Comparison of ENCODE assay signal across 19 mouse cellular contexts in the genomic region with DNA sequence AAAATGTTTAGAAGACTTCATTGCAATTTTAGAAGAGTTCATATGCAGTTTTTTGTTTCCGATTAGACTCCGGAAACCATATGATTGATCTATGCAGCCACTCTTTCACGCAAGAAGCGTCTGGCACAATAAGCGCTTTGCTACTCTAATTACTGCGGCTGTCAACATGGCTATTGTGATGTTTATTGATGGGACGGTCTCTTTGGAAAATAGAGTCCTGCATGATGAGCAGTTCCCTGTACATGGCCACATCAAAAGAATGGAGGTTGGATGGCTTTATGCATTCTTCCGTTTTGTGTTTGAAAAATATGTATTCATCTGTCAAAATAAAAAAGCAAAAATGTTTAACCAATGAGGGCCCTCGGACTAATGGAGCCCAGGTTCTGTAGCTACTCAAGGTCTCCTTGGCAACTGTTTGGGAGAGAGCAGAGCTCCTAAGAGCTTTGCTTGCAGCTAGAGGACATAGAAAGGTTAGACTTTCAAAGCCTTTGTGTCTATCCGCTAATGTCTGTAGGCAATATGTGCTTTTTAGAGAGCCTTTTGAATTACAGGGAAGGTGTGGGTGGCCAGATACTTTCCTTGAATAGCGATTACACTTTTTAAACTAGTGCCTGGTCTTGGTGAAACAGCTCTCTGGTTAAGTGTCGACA. TPM values are rescaled to one million over a fixed set of nuclear protein-coding genes. Genes with fewer than 3 reads are reported as not detected.
DNase-seq lines count a peak whose midpoint lies in the region; ATAC-seq and TF ChIP-seq lines count a peak whose summit lies in the region.
"Had no signal": no experiment of that assay in that cellular context is flagged by ENCODE, and none has a peak within 500 bp of the region (broad histone marks: within the 10 kb centered on the region; RNA-seq: fewer than 3 reads in every experiment).

No protein-coding gene starts in this region.

- H3K9me3 ChIP-seq in neural tube, embryonic 11.5 days (ENCODE audit: control insufficient read depth, low read length): no peaks in the 10 kb centered on the region
- no peaks in the 10 kb centered on the region for H3K9me3 ChIP-seq in hindbrain, embryonic 16.5 days (ENCODE audit: control insufficient read depth, low read length)
- no peaks in the 10 kb centered on the region for H3K9me3 ChIP-seq in heart, embryonic 12.5 days (replicated peaks)
- H3K9me3 ChIP-seq: forebrain, embryonic 15.5 days had no signal

- H3K9ac ChIP-seq in neural tube, embryonic 11.5 days (ENCODE audit: low read length): no peak overlapping the region
- H3K9ac ChIP-seq in hindbrain, embryonic 16.5 days (ENCODE audit: low read depth, low read length): no peak overlapping the region
- H3K9ac ChIP-seq in heart, embryonic 12.5 days: no peak overlapping the region
- H3K9ac ChIP-seq: forebrain, embryonic 15.5 days had no signal

- H3K27me3 ChIP-seq in neural tube, embryonic 11.5 days (ENCODE audit: control insufficient read depth, insufficient read depth, low read length): peaks cover 18% of the 10 kb centered on the region
- H3K27me3 ChIP-seq in hindbrain, embryonic 16.5 days (replicated peaks; ENCODE audit: control insufficient read depth, insufficient read depth, low read length): no peaks in the 10 kb centered on the region; the same call in 1 of the 2 replicates
- peaks cover 84% of the 10 kb centered on the region for H3K27me3 ChIP-seq in heart, embryonic 12.5 days (replicated peaks)
- H3K27me3 ChIP-seq: forebrain, embryonic 15.5 days had no signal

- no peak overlapping the region for H3K4me2 ChIP-seq in neural tube, embryonic 11.5 days (ENCODE audit: low read depth)
- H3K4me2 ChIP-seq in hindbrain, embryonic 16.5 days (ENCODE audit: low read length): no peak overlapping the region
- H3K4me2 ChIP-seq in heart, embryonic 12.5 days: no peak overlapping the region
- H3K4me2 ChIP-seq: forebrain, embryonic 15.5 days; liver, embryonic 11.5 days had no signal

- TF ChIP-seq CTCF in cortical plate, adult 2 months (IDR thresholded peaks at IDR 0.05; ENCODE audit: extremely low read depth, insufficient read depth, low read length): no peak

- no peak for TF ChIP-seq POLR2A in cortical plate, adult 2 months (IDR thresholded peaks at IDR 0.05; ENCODE audit: extremely low read depth, insufficient read depth, low read length)

- peak; percentile 63 for DNase-seq in neural tube, embryonic 11.5 days (ENCODE audit: low spot score)
- DNase-seq in neural tube, embryonic 10.5 days (ENCODE audit: extremely low spot score, low spot score): no peak
- peak; percentile 63 for DNase-seq in retina, embryonic 14.5 days (ENCODE audit: low spot score)
- DNase-seq in kidney, adult 18-20 months: no peak
- no peak for DNase-seq in urinary bladder, postnatal 25 days (ENCODE audit: low spot score)
- DNase-seq: cerebellum, adult 11 months; gastrocnemius, adult 2 months; heart, adult 2 months; right cerebral cortex, adult 18-20 months; spleen, adult 18-20 months; thymus, postnatal 14 days had no signal

- no peak overlapping the region for H3K27ac ChIP-seq in neural tube, embryonic 11.5 days (ENCODE audit: low read depth, low read length)
- H3K27ac ChIP-seq in cortical plate, adult 2 months (ENCODE audit: insufficient read depth, low read length): peak overlapping the region; percentile 59
- peak overlapping the region; percentile 44; the same call in 1 of the 2 replicates for H3K27ac ChIP-seq in hindbrain, embryonic 16.5 days (ENCODE audit: low read depth, low read length)
- H3K27ac ChIP-seq in heart, embryonic 12.5 days (ENCODE audit: poor library complexity, severe bottlenecking): no peak overlapping the region
- H3K27ac ChIP-seq: gastrocnemius, adult 2 months; heart, adult 2 months; kidney, postnatal 0 days had no signal

- peak; percentile 35; the same call in 1 of the 2 replicates for ATAC-seq in neural tube, embryonic 11.5 days (ENCODE audit: insufficient read depth, low FRiP score, low TSS enrichment)
- 0 out of 2 replicates have a peak, but pooled peaks have one; percentile 34 for ATAC-seq in hindbrain, embryonic 16.5 days
- ATAC-seq in heart, embryonic 12.5 days (ENCODE audit: insufficient number of reproducible peaks, low FRiP score): no peak
- ATAC-seq: forebrain, embryonic 15.5 days; lung, postnatal 0 days had no signal

- H3K4me3 ChIP-seq in neural tube, embryonic 11.5 days (ENCODE audit: low read depth, low read length): no peak overlapping the region
- no peak overlapping the region for H3K4me3 ChIP-seq in cortical plate, adult 2 months (ENCODE audit: insufficient read depth, low read length)
- H3K4me3 ChIP-seq in hindbrain, embryonic 16.5 days (ENCODE audit: low read length): no peak overlapping the region
- H3K4me3 ChIP-seq in heart, embryonic 12.5 days: no peak overlapping the region
- H3K4me3 ChIP-seq: forebrain, embryonic 15.5 days; gastrocnemius, adult 2 months; heart, adult 2 months had no signal

- H3K36me3 ChIP-seq in neural tube, embryonic 11.5 days (ENCODE audit: control insufficient read depth, insufficient read depth, low read length): no peaks in the 10 kb centered on the region
- no peaks in the 10 kb centered on the region for H3K36me3 ChIP-seq in hindbrain, embryonic 16.5 days (ENCODE audit: control insufficient read depth, insufficient read depth, low read length)
- H3K36me3 ChIP-seq in heart, embryonic 12.5 days: no peaks in the 10 kb centered on the region
- H3K36me3 ChIP-seq: forebrain, embryonic 15.5 days had no signal

- peaks cover 33% of the 10 kb centered on the region for H3K4me1 ChIP-seq in neural tube, embryonic 11.5 days (ENCODE audit: control insufficient read depth, insufficient read depth, low read length)
- peaks cover 3% of the 10 kb centered on the region; the same call in 1 of the 2 replicates for H3K4me1 ChIP-seq in cortical plate, adult 2 months (ENCODE audit: control insufficient read depth, insufficient read depth, low read length)
- H3K4me1 ChIP-seq in hindbrain, embryonic 16.5 days (ENCODE audit: control insufficient read depth, insufficient read depth, low read depth, low read length): peaks cover 37% of the 10 kb centered on the region
- no peaks in the 10 kb centered on the region for H3K4me1 ChIP-seq in heart, embryonic 12.5 days (replicated peaks)

- WGBS in neural tube, embryonic 11.5 days: 30% methylated on average over 12 of the region's 12 CpGs
- WGBS in hindbrain, embryonic 16.5 days: 15% methylated on average over 12 of the region's 12 CpGs
- 65% methylated on average over 12 of the region's 12 CpGs for WGBS in heart, embryonic 12.5 days

RNA-seq across cellular contexts. Expression of a gene that starts 31.4 kb away (rescaled TPM):
- polyA plus RNA-seq in neural tube, embryonic 11.5 days (2014; fragmentation: Nextera tagmentation; extraction: Ambion mirVana): 0.46 and 0.80 TPM in 2 replicates
- 0.29 and 0.32 TPM in 2 replicates for polyA plus RNA-seq in cortical plate, adult 2 months (2012; rRNA removed)
- 0.35 and 0.36 TPM in 2 replicates for polyA plus RNA-seq in hindbrain, embryonic 16.5 days (2015; fragmentation: Nextera tagmentation; extraction: Ambion mirVana)
- 0.15 and 0.41 TPM in 2 replicates for polyA plus RNA-seq in heart, embryonic 12.5 days (2016; fragmentation: Nextera tagmentation; extraction: Ambion mirVana)

RNA-seq across cellular contexts. Expression of a gene that starts 43.8 kb away (rescaled TPM):
- 0.84 and 1.0 TPM in 2 replicates for polyA plus RNA-seq in neural tube, embryonic 11.5 days (2014; fragmentation: Nextera tagmentation; extraction: Ambion mirVana)
- 1.2 and 1.3 TPM in 2 replicates for polyA plus RNA-seq in cortical plate, adult 2 months (2012; rRNA removed)
- 4.5 and 5.2 TPM in 2 replicates for polyA plus RNA-seq in hindbrain, embryonic 16.5 days (2015; fragmentation: Nextera tagmentation; extraction: Ambion mirVana)
- polyA plus RNA-seq in heart, embryonic 12.5 days (2016; fragmentation: Nextera tagmentation; extraction: Ambion mirVana): 0.95 and 1.3 TPM in 2 replicates

RNA-seq across cellular contexts. Expression of a gene that starts 57.5 kb away (rescaled TPM):
- 0.23 and 0.48 TPM in 2 replicates for polyA plus RNA-seq in neural tube, embryonic 11.5 days (2014; fragmentation: Nextera tagmentation; extraction: Ambion mirVana)
- 1.5 and 2.0 TPM in 2 replicates for polyA plus RNA-seq in cortical plate, adult 2 months (2012; rRNA removed)
- polyA plus RNA-seq in hindbrain, embryonic 16.5 days (2015; fragmentation: Nextera tagmentation; extraction: Ambion mirVana): 2.8 TPM in 2 replicates
- not detected in 2 replicates for polyA plus RNA-seq in heart, embryonic 12.5 days (2016; fragmentation: Nextera tagmentation; extraction: Ambion mirVana)
- polyA plus RNA-seq: heart, adult 2 months; heart, postnatal 0 days; liver, embryonic 11.5 days had no signal

Comparison
In these comparisons a context has a peak if more than half of its experiments do, and no peak if none do; other contexts are left out.
1. DNase-seq: peak in neural tube, embryonic 11.5 days (single experiment) and retina, embryonic 14.5 days (single experiment); none in neural tube, embryonic 10.5 days (single experiment), kidney, adult 18-20 months (single experiment) and urinary bladder, postnatal 25 days (single experiment).
2. H3K27ac ChIP-seq: peak in cortical plate, adult 2 months (single experiment) and hindbrain, embryonic 16.5 days (single experiment); none in neural tube, embryonic 11.5 days (single experiment) and heart, embryonic 12.5 days (single experiment).